Mouse (Mus musculus) heart, postnatal 0 days (tissue): ENCODE results near the gene Sec11a.

ENCODE experiments used
- CTCF ChIP-seq: IDR thresholded peaks from 2 replicates; pipeline ENCODE4 v1.5.1; 2016; ENCODE audit warnings: antibody characterized with exemption, control low read depth, low read depth
- EP300 ChIP-seq: IDR thresholded peaks from 2 replicates; pipeline ENCODE4 v1.6.1; 2016; ENCODE audit warnings: antibody characterized with exemption, low read depth

- TF ChIP-seq CTCF (no peak), EP300 (no peak)
These were observed 58.5 kb downstream of the Sec11a start for GRCm38 (mm10) chr7:80889021-80889511.
